Mouse (Mus musculus) kidney, adult 10 weeks (tissue): ENCODE measurements around the gene Nrde2. TPM values are rescaled to one million over a fixed set of nuclear protein-coding genes. Genes with fewer than 3 reads are reported as not detected.

ENCODE experiments used
- polyA plus RNA-seq: library from polyadenylated mRNA; stranded (reverse); fragments of 350-450 nt; fragmentation: Illumina TruSeq; extraction: RNeasy Lipid Tissue Mini Kit (QIAGEN cat#74804); gene quantifications from one replicate; pipeline ENCODE4 v1.2.3, GENCODE M21; 2014; ENCODE audit warnings: low read depth, low replicate concordance

Nrde2 gene
- 2.5 TPM for polyA plus RNA-seq

DNA sequence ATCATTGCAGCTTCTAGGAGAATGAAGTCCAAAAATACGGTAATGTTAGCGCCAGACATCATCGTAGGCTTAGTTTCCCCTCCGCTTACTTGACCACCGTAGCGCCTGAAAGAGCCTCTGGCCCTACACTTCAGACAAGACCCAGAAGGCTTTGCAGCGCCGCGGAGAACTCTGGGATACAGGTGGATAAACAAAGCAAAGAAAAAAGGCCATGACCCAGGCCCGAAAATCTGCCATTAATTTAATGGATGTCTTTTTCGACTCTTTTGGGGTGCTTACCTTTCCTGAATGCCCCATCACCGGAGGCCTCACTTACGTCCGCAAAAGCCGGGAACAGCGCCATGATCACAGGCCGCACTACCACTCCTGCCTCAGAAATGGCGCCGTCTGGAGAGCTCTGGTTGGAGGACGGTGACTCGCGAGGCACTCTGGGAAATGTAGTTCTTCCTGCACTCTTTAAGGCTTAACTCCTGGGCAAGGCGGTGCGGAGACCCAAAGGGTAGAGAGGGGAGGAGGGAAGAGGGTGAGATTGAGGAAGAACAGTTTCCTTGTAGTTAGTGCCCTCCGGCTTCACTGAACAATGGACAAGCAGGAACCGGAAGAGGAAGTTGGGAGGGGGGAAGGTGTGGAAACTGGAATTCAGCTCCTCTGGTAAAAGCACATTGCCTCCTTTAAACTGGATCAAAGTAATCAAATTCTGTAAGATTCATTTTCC lies at the start of gene Nrde2:
Nrde2 (minus strand) TSS at position 393 of the 715 bp plus-strand sequence.

DNA sequence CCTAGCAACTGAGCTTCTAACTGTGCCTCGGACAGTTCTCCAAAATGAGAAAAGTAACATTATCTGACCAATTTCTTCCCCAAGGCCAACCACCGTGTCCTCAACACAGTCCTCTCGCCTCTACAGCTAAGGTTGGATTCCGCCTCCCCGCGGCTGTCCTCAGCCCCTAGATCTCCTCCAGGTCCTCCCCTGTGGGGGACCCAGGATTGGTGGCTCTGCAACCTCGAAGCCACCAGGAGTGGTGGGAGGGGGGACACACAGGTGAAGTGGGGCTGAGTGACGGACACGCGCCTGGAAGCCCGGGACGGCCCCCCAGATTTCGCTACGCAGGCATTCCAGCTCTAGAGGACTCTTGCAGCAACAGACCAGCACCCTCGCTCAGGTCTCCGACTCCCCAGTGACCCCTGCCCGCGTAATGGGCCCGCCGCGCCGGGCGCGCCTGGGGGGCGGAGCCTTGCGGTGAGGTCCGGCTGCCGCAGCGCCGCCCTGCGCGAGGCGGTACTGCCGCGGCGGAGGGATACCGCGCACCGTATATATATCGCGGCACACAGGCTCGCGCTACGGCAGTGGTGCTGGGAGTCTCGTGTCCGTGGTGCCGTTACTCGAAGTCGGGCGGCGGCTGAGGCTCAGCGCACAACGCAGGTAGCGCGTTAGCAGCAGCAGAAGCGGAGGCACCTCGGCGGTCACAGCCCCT lies 39.7 kb upstream of the Nrde2 start, which contains the start of gene Calm1:
Calm1 (plus strand) TSS at position 469 of the 694 bp plus-strand sequence.

DNA sequence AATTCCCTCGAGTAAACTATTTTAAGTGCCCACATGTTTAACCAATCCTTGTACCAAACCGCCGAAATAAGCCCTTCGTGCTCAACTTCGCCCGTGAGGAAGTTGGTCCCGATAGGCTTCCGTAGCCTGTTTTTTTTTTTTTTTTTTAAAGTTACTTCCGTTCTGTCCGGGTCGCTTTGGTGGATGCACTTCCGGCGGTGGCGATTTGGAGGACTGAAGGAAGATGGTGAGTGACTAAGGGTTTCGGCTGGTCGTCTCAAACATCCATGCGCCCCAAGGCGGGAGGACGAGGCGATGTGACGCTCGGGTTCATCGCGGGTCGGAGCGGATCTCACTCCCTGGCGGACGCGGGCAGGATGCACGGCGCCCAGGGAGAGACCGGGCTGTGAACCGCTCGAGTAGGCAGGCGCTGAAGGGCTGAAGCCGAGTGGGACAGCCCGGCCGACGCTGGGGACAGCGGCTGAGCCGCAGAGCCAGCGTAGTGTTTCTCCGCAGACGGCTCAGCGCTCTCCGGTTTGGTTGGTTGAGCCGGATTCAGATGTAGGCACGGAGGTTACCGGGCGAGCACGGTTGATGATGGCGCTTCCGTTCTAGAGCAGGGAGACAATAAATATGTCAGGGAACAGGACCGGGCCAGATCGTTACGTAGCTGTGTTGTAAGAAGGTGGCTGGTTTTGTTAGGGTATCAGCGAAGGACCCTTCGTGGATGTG lies 49.3 kb downstream of the Nrde2 start, which contains the start of gene Psmc1:
Psmc1 (plus strand) TSS at position 169 of the 711 bp plus-strand sequence.

Other genes starting within 250 kb of the Nrde2 start
- not detected for gene Kcnk13, start 195.2 kb downstream of the Nrde2 start, polyA plus RNA-seq
- 243 TPM for gene Psmc1, start 49.5 kb downstream of the Nrde2 start, polyA plus RNA-seq
- 277 TPM for gene Calm1, start 39.8 kb upstream of the Nrde2 start, polyA plus RNA-seq